Mouse (Mus musculus) testis, adult 2 months (tissue): ENCODE measurements around the gene Shisal2b.

Experiments used
- CTCF ChIP-seq: fragments of 200-500 bp; IDR thresholded peaks from 2 replicates; pipeline ENCODE4 v1.5.1; 2012; ENCODE audit warnings: low read depth, mild to moderate bottlenecking, inconsistent platforms, low read length, moderate library complexity; ENCODE audit not compliant: control insufficient read depth, insufficient read depth, insufficient replicate concordance
- POLR2A ChIP-seq: fragments of 200-500 bp; IDR thresholded peaks from 2 replicates; pipeline ENCODE4 v1.6.1; 2012; ENCODE audit warnings: low read depth, mild to moderate bottlenecking, inconsistent platforms, low read length, moderate library complexity; ENCODE audit not compliant: control insufficient read depth

DNA sequence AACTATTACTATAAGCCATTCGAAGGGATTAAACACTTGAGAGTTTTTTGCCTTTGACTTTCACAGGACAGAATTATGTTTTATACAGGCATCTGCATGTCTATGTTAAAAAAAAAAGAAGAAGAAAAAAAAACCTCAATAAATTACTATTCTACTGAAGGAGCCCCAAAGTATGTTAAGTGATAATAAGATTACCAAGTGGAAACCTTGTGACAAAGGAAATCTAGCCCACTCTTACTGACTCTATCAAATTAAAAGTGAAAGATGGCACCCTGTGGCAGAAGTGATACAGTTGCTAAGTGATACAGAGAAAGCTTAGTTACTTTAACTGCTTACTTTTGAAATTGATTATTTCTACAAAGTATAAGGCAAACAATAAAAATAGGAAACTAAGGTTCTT is 41.8 kb downstream of the Shisal2b start:
- TF ChIP-seq CTCF (no peak), POLR2A (no peak)
